Mouse (Mus musculus) liver, embryonic 13.5 days (tissue): Measurements from ENCODE around the gene Gm10521. TPM values are rescaled to one million over a fixed set of nuclear protein-coding genes. Genes with fewer than 3 reads are reported as not detected.
A peak's percentile ranks its signal among the peaks of the same experiment; 100 is the strongest.
"Not testable (repeated sequence)": the region's sequence is repeated elsewhere in the genome, so short reads cannot be mapped to it uniquely, and the experiment has no call there.

Source experiments
- ATAC-seq: fragments of 200-750 bp; cut with Nextera tagmentation; 2 replicates; pipeline ENCODE4 v1.8.0; 2017; ENCODE audit warnings: low read depth, mild to moderate bottlenecking, moderate number of reproducible peaks, moderate library complexity
- DNase-seq: peaks from one replicate; pipeline ENCODE4 v3.0.0; 2022
- H3K27ac ChIP-seq: fragments of 300-500 bp; sonication (generic); 2 replicates; pipeline ENCODE4 v1.5.1; 2015; ENCODE audit warnings: moderate library complexity, mild to moderate bottlenecking, inconsistent platforms
- H3K27me3 ChIP-seq: fragments of 300-500 bp; sonication (generic); 2 replicates; pipeline ENCODE4 v1.6.1; 2015; ENCODE audit warnings: mild to moderate bottlenecking, inconsistent platforms
- H3K36me3 ChIP-seq: fragments of 300-500 bp; sonication (generic); 2 replicates; pipeline ENCODE4 v1.6.1; 2015; ENCODE audit warnings: mild to moderate bottlenecking, inconsistent platforms
- H3K4me1 ChIP-seq: fragments of 300-500 bp; sonication (generic); replicated peaks from 2 replicates; pipeline ENCODE4 v1.6.1; 2015; ENCODE audit warnings: inconsistent platforms
- H3K4me2 ChIP-seq: fragments of 300-500 bp; sonication (generic); 2 replicates; pipeline ENCODE4 v1.6.1; 2015; ENCODE audit warnings: inconsistent platforms, mild to moderate bottlenecking, moderate library complexity
- H3K4me3 ChIP-seq: fragments of 300-500 bp; sonication (generic); replicated peaks from 2 replicates; pipeline ENCODE4 v1.5.1; 2015; ENCODE audit warnings: mild to moderate bottlenecking, inconsistent platforms
- H3K9ac ChIP-seq: fragments of 300-500 bp; sonication (generic); 2 replicates; pipeline ENCODE4 v1.6.1; 2015; ENCODE audit warnings: mild to moderate bottlenecking, inconsistent platforms
- H3K9me3 ChIP-seq: fragments of 300-500 bp; sonication (generic); replicated peaks from 2 replicates; pipeline ENCODE4 v1.6.1; 2016; ENCODE audit warnings: inconsistent platforms
- WGBS: fragments of 180-500 bp; shearing (Covaris S2); methylation state at CpG from one replicate; pipeline ENCODE4 v1.1.7; 2015; ENCODE audit not compliant: insufficient replicate concordance; 5-methylcytosine and 5-hydroxymethylcytosine counted together
- polyA plus RNA-seq: library from polyadenylated mRNA; unstranded; fragments of >200 nt; fragmentation: Nextera tagmentation; extraction: Ambion mirVana; gene quantifications from 2 replicates; pipeline ENCODE4 v1.2.1, GENCODE M21; 2015

Gene Gm10521
- polyA plus RNA-seq, result not detected in 2 replicates

- 75% methylated on average over 5 of the region's 5 CpGs for WGBS
- not testable (repeated sequence) for H3K4me2 ChIP-seq, H3K27me3 ChIP-seq, H3K27ac ChIP-seq, H3K9ac ChIP-seq, H3K9me3 ChIP-seq, H3K4me3 ChIP-seq, H3K36me3 ChIP-seq, DNase-seq, H3K4me1 ChIP-seq, ATAC-seq
Observed at GRCm38 (mm10) chr1:171895364-171895763, at the start of gene Gm10521. TSS of gene Gm10521 (plus strand) at chr1:171895664.

GRCm38 (mm10) chr1:171848201-171848600, 47.3 kb upstream of the Gm10521 start:
- H3K9ac ChIP-seq, result no peak overlapping the region

GRCm38 (mm10) chr1:171848757-171849156, 46.7 kb upstream of the Gm10521 start:
- H3K4me1 ChIP-seq, result peaks cover 3% of the 10 kb centered on the region
- no peaks in the 10 kb centered on the region for H3K9me3 ChIP-seq
- no peak overlapping the region for H3K4me2 ChIP-seq
- H3K27me3 ChIP-seq, result no peaks in the 10 kb centered on the region
- H3K9ac ChIP-seq, result no peak overlapping the region
- ATAC-seq (no peak), DNase-seq (no peak)
- 55% methylated on average over 4 of the region's 4 CpGs for WGBS
- H3K4me3 ChIP-seq, result no peak overlapping the region
- no peaks in the 10 kb centered on the region for H3K36me3 ChIP-seq
- no peak overlapping the region for H3K27ac ChIP-seq

More at GRCm38 (mm10) chr1:171848201-171848600, 47.3 kb upstream of the Gm10521 start:
- Histone ChIP-seq H3K27ac (no peak overlapping the region), H3K9me3 (no peaks in the 10 kb centered on the region), H3K4me3 (no peak overlapping the region), H3K27me3 (no peaks in the 10 kb centered on the region), H3K4me1 (peaks cover 3% of the 10 kb centered on the region), H3K36me3 (no peaks in the 10 kb centered on the region), H3K4me2 (no peak overlapping the region)
- no peak for DNase-seq
- no peak for ATAC-seq

- no peak overlapping the region for H3K4me3 ChIP-seq
- DNase-seq, result no peak
- no peaks in the 10 kb centered on the region for H3K36me3 ChIP-seq
- no peaks in the 10 kb centered on the region for H3K9me3 ChIP-seq
- no peak overlapping the region for H3K27ac ChIP-seq
- peak; percentile 54 for ATAC-seq
- peaks cover 3% of the 10 kb centered on the region for H3K4me1 ChIP-seq
- H3K27me3 ChIP-seq, result no peaks in the 10 kb centered on the region
- 22% methylated on average over 5 of the region's 5 CpGs for WGBS
- H3K9ac ChIP-seq, result no peak overlapping the region
- no peak overlapping the region for H3K4me2 ChIP-seq
Observed at GRCm38 (mm10) chr1:171849454-171849853, 46.0 kb upstream of the Gm10521 start.

- Histone ChIP-seq H3K9ac (no peak overlapping the region), H3K27me3 (no peaks in the 10 kb centered on the region), H3K9me3 (no peaks in the 10 kb centered on the region), H3K27ac (no peak overlapping the region), H3K4me3 (no peak overlapping the region), H3K4me2 (no peak overlapping the region), H3K36me3 (no peaks in the 10 kb centered on the region), H3K4me1 (no peaks in the 10 kb centered on the region)
- no peak for DNase-seq
- ATAC-seq, result no peak
- WGBS, result 60% methylated on average over 4 of the region's 4 CpGs
Observed at GRCm38 (mm10) chr1:171865467-171865866, 30.0 kb upstream of the Gm10521 start.

- H3K9me3 ChIP-seq, result no peaks in the 10 kb centered on the region
- H3K4me1 ChIP-seq, result no peaks in the 10 kb centered on the region
- H3K27ac ChIP-seq, result no peak overlapping the region
- 58% methylated on average over 1 of the region's 1 CpGs for WGBS
- H3K4me2 ChIP-seq, result no peak overlapping the region
- H3K9ac ChIP-seq, result no peak overlapping the region
- no peaks in the 10 kb centered on the region for H3K27me3 ChIP-seq
- H3K4me3 ChIP-seq, result no peak overlapping the region
- no peak for DNase-seq
- no peaks in the 10 kb centered on the region for H3K36me3 ChIP-seq
- ATAC-seq, result no peak
Observed at GRCm38 (mm10) chr1:171886989-171887388, 8.5 kb upstream of the Gm10521 start.

GRCm38 (mm10) chr1:171904011-171904410, 8.5 kb downstream of the Gm10521 start:
- Histone ChIP-seq H3K27ac (no peak overlapping the region), H3K9ac (no peak overlapping the region), H3K9me3 (0 out of 2 replicates have a peak, but pooled peaks cover 1% of the 10 kb centered on the region), H3K4me3 (no peak overlapping the region), H3K4me1 (no peaks in the 10 kb centered on the region), H3K4me2 (no peak overlapping the region), H3K27me3 (no peaks in the 10 kb centered on the region), H3K36me3 (no peaks in the 10 kb centered on the region)
- no peak for ATAC-seq
- 54% methylated on average over 1 of the region's 1 CpGs for WGBS
- no peak for DNase-seq

- Histone ChIP-seq H3K9me3 (no peaks in the 10 kb centered on the region), H3K4me3 (no peak overlapping the region), H3K27me3 (no peaks in the 10 kb centered on the region), H3K4me2 (no peak overlapping the region), H3K36me3 (no peaks in the 10 kb centered on the region), H3K4me1 (no peaks in the 10 kb centered on the region; the same call in 1 of the 2 replicates), H3K27ac (no peak overlapping the region), H3K9ac (no peak overlapping the region)
- WGBS, result 68% methylated on average over 13 of the region's 13 CpGs
- DNase-seq (no peak), ATAC-seq (no peak)
Observed at GRCm38 (mm10) chr1:171915638-171916458, 20.4 kb downstream of the Gm10521 start.

GRCm38 (mm10) chr1:171917305-171918039, 22.0 kb downstream of the Gm10521 start, which contains the start of gene Slamf6:
TSS of gene Slamf6 (plus strand) at chr1:171917515.
- DNase-seq (no peak), ATAC-seq (no peak)
- no peak within 1 kb of the TSS for H3K27ac ChIP-seq
- no peak within 1 kb of the TSS for H3K9ac ChIP-seq
- no peak within 1 kb of the TSS for H3K4me2 ChIP-seq
- no peaks in the 10 kb centered on the region; the same call in 1 of the 2 replicates for H3K4me1 ChIP-seq
- H3K9me3 ChIP-seq, result no peaks in the 10 kb centered on the region
- no peak within 1 kb of the TSS for H3K4me3 ChIP-seq
- H3K36me3 ChIP-seq, result no peaks in the 10 kb centered on the region
- 51% methylated on average over 14 of the region's 14 CpGs for WGBS
- no peaks in the 10 kb centered on the region for H3K27me3 ChIP-seq

GRCm38 (mm10) chr1:171918136-171918920, 22.9 kb downstream of the Gm10521 start:
- Histone ChIP-seq H3K4me3 (no peak overlapping the region), H3K9me3 (no peaks in the 10 kb centered on the region), H3K36me3 (no peaks in the 10 kb centered on the region), H3K4me2 (no peak overlapping the region), H3K27ac (no peak overlapping the region), H3K27me3 (no peaks in the 10 kb centered on the region), H3K9ac (no peak overlapping the region), H3K4me1 (no peaks in the 10 kb centered on the region; the same call in 1 of the 2 replicates)
- ATAC-seq, result no peak
- WGBS, result 61% methylated on average over 12 of the region's 12 CpGs
- no peak for DNase-seq

- Histone ChIP-seq H3K4me3 (no peak overlapping the region), H3K4me2 (no peak overlapping the region), H3K4me1 (no peaks in the 10 kb centered on the region; the same call in 1 of the 2 replicates), H3K9ac (no peak overlapping the region), H3K27me3 (no peaks in the 10 kb centered on the region), H3K9me3 (no peaks in the 10 kb centered on the region), H3K36me3 (no peaks in the 10 kb centered on the region), H3K27ac (no peak overlapping the region)
- 76% methylated on average over 5 of the region's 5 CpGs for WGBS
- DNase-seq (no peak), ATAC-seq (no peak)
Observed at GRCm38 (mm10) chr1:171919193-171919592, 23.7 kb downstream of the Gm10521 start.
